Mouse (Mus musculus): ENCODE data around the gene Ccdc80.

The Ccdc80 gene

GRCm38 (mm10) chr16:45093137-45093731 lies at the start of gene Ccdc80:
Ccdc80 (plus strand) TSS chr16:45093402.
- DNase-seq (ENCODE audit: low read depth, low spot score) = peak; percentile 15

DNA sequence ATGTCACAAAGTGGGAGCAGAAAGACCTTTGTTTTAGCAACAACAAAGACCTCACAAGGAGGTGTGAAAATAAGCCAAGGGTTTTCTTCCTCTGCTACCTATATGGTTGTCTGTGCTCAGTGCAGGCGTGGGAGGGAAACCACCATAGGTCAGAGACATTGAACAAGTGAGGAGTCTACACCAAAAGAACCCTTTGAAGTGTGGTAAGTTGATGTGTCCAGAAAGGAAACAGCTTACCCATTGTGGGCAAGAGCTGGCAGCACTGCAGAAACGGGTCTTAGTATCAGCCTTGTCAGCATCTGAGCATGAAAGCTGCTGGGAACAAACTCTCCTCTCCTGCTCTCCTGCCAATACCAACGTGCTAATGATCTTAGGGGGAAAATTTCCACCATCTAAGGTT lies 48.4 kb upstream of the Ccdc80 start:
- DNase-seq (ENCODE audit: low read depth, low spot score) = no peak

DNA sequence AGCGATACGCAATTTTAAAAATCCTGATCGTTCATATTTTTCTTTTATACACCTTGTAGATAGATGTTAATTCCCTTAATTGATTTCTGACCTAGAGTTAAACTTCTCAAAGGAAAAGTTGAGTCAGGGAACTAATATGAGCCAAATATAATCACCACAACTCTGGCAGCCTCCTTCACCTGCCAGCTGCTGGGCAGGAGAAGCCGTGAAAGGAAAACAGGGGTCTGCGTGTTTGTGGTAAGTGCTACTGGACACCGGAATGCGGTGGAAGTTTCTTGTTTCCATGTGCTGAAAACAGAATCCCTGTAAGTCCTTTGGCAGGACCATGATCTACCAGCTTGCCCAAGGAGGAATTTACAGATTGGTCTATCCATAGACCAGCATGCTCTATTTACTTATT lies 36.0 kb upstream of the Ccdc80 start:
- no peak for DNase-seq (ENCODE audit: low read depth, low spot score)

GRCm38 (mm10) chr16:45057922-45058321 lies 35.3 kb upstream of the Ccdc80 start:
- DNase-seq (ENCODE audit: low read depth, low spot score) = no peak

- no peak for DNase-seq (ENCODE audit: low read depth, low spot score)
Observed at GRCm38 (mm10) chr16:45061140-45061539, 32.1 kb upstream of the Ccdc80 start.

DNA sequence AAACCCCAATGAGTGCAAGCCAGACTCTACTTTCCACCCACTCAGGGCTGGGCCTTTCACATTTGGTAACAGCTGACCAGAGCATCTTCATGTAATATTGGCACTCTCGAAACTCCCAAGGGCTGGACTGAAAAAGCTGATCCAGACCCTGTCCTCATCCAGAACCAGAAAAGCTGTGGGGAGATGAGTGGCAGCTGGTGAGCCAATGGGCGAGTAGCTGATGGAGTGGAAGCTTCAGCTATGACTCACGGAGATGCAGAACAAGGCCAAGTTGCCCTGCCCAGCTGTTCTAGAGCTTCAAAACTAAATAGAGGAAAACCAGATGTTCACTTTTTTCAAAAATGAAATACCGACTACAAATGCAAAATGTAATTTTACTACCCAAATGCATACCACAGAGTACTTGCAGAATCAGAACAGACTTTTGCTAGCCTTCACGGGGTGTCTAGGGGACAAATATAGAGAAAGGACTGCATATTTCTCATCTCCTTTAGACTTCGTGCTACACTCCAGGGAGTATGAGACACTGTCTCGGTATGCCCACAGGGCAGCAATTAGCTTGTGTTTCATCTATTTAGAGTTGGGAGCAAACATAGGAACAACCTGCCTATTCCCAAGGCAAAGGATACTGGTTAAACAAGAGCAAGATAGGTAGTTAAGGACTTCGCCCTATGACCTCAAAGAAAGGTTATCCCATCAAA lies 22.7 kb upstream of the Ccdc80 start:
- peak; percentile 35 for DNase-seq (ENCODE audit: low read depth, low spot score)

DNA sequence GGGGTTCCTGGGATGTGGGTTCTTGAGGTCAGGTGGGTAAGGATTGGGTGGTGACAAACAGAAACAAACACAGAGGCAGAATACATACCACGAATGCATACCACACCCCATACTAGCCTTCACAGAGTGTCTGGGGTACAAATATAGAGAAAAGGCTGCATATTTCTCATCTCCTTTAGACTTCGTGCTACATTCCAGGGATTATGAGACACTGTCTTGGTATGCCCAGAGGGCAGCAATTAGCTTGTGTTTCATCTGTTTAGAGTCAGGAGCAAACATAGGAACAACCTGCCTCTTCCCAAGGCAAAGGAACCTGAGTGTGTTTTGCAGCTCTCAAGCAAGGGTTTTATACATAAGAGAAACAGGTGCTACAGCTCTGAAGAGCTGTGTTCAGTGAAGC lies 21.8 kb upstream of the Ccdc80 start:
- DNase-seq (ENCODE audit: low read depth, low spot score) = no peak

- DNase-seq (ENCODE audit: low read depth, low spot score) = no peak
Observed at GRCm38 (mm10) chr16:45077517-45078080, 15.6 kb upstream of the Ccdc80 start.

DNA sequence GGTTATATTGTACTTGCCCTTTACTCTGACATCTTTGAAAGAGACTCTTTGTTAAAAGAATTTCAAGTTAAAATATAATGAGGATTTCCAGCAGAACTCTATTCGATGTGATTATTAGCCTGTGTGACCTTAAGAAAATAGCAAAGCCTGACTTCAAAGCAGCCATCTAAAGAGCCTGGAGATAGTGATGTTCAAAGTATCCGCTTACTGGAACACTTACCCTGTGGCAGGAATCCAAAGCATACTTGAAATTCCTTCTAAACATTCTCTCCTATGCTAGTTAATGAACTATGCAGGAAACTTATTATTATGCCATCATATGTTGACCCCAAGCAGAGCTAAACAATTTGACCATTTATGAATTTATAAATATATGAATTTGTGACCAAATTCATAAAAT lies 13.9 kb upstream of the Ccdc80 start:
- no peak for DNase-seq (ENCODE audit: low read depth, low spot score)

DNA sequence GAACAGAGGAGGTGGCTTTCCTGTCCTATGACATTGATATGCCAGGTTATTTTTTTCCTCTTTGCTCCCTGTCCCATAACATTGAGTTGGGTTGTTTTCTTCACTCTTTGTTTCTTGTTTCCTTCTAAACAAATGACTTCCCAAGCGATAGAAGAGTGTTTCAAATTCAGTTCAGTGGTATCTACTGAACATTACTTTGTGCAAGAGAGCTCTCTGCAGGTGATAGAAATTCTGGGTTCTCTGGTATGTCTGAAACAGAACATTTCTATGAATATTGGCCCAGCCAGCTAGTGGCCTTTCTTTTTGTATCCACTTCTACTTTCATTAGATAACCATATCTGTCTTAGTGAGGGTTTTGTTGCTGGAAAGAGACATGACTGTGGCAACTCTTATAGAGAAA lies 4.4 kb upstream of the Ccdc80 start:
- no peak for DNase-seq (ENCODE audit: low read depth, low spot score)

DNA sequence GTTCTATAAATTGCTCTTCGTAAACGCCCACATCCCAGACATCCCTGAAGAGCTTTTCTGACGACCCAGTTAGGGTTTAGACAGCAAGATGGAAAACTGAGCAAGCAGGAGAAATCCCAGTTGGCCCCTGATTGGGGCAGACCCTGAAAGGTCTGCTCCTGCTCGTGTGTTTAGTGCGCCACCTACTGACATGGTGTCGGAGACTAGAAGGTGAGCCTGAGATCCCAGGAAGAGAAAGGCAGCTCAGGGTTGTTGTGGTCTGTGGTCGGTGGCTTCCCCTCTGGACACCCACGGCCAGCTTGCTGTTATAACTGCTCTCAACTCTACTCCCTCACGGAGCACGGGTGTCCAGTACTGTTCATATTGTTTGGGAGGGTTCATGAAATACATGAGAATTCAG lies 3.2 kb upstream of the Ccdc80 start:
- peak; percentile 78 for DNase-seq (ENCODE audit: low read depth, low spot score)

- peak; percentile 36 for DNase-seq (ENCODE audit: low read depth, low spot score)
Observed at GRCm38 (mm10) chr16:45094136-45094756, 1.0 kb downstream of the Ccdc80 start.

DNA sequence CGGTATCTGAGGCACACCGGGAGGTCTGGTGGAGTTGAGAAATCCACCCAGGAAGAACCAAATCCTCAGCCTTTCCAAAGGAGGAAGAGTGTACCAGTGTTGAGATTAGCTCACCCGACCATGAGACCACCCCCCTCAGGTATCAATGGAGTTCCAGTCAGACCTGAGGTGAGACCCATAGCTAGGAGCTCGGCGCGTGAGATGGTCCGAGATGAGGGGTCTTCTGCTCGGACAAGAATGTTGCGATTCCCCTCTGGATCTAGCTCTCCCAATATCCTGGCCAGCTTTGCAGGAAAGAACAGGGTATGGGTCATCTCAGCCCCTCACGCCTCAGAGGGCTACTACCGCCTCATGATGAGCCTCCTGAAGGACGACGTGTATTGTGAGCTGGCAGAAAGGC lies 1.8 kb downstream of the Ccdc80 start:
- no peak for DNase-seq (ENCODE audit: low read depth, low spot score)

- no peak for DNase-seq (ENCODE audit: low read depth, low spot score)
Observed at GRCm38 (mm10) chr16:45095561-45096482, 2.6 kb downstream of the Ccdc80 start.

DNA sequence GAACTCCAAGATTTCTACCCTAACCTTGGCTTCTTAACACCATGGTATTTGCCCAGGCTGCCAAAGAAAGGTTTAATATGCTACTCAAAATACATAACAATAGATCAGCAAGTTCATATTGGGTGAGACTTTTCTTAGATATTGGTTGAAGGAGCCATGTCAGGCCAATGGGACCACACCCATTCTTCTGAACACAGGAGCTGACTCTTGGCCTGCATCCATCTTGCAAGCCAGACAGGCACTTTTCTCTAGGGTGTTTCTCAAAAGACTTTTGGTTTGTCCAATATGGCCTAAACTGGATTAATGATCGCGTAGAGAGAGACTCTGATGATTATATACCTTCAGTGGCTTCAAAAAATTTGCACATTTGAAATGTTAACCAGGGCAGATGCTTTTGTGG lies 4.3 kb downstream of the Ccdc80 start:
- DNase-seq (ENCODE audit: low read depth, low spot score) = no peak

DNA sequence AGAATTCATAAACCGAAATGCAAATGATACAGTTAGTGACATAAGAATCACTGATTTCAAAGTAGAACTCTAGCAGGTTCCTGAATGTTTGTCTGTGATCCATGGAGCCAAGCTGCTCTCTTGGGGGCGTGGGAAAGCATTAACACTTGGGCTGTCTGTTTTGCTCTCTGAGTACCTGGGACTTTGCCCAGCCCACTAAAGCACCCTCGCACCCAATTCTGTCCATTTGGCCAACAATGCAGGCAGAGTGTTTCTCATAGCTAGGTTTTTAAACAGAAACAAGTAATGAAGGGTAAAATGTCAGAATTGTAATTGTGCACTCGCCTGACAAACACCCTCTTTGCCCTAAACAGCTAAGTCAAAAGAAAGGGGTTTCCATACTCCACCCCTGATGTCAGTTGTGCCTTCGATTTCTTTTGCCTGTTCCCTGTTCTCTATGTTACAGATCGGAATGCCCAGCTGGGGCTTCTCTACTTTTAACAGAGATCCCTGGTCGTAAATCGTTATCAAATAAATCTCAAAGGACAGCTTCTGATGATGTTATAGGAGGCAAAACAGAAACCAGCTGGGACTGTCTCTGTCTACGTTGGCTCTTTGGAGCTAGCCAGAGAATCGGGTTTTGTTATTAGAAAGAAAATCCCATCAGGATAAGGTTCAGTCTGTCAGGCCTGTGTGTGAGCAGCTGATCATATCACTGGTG lies 5.1 kb downstream of the Ccdc80 start:
- no peak for DNase-seq (ENCODE audit: low read depth, low spot score)

DNA sequence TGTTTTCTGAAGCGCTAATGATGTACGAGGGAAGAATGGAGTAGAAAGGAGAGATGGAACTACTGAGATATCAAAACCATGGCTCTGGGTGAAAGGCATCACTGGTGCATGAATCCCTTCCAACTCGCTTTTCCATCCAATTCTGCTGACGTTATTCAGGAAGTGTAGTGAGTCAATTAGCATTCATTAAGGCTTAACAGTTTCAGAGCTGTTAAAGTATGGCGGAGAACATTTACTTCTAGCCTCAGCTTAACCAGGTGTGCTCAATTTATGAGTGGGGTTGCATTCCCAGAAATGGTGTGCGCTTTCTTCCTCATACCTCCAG lies 5.6 kb downstream of the Ccdc80 start:
- peak; percentile 15 for DNase-seq (ENCODE audit: low read depth, low spot score)

GRCm38 (mm10) chr16:45100892-45101291 lies 7.7 kb downstream of the Ccdc80 start:
- DNase-seq (ENCODE audit: low read depth, low spot score) = no peak

GRCm38 (mm10) chr16:45104993-45105392 lies 11.8 kb downstream of the Ccdc80 start:
- DNase-seq (ENCODE audit: low read depth, low spot score) = peak; percentile 82

DNA sequence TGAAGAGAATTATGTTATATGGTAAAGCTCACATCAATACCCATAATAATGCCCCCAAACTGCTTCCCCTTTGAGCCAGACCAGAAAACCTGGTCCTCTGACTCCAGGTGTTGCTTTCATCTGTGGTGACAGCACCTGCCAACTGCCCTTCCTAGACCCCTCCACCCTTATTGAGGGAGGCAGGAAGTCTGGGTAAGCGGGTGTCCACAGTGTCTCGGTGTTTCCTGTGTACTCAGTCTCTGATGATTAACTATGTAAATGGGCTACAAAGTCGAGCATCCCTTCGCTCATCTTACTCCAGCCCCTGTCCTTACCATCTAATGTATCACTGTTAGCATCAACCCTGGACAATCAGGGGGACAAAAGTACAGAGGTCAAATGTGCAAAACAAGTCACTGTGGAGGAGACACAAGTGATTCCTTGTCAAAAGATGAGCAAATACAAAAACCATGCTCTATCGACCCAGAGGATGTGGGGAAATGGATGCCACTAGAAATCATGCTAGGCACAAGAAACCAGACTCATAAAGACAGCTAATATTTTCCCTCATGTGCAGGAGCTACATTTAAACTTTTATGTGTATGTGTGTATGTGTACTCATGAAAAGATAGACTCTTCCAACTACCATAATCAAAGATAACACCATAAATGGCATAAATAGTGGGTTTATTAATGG lies 15.1 kb downstream of the Ccdc80 start:
- no peak for DNase-seq (ENCODE audit: low read depth, low spot score)

DNA sequence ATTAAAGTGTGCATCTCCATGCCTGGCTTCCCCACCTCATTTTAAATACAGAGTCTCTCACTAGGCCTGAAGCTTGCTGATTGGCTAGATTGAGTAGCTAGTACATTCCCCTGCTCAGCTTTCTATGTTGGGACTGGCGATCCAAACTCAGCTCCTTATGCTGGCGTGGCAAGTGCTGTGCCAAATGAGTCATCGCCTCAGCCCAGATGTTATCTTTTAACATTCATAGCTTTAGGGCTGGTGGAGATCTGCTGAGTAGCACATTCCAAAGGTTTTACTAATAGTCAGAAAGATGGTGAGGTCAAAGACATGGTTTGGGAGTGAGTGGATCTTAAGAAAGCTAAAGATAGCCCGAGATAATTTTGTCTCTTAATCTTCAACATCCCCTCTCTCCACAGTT lies 17.3 kb downstream of the Ccdc80 start:
- peak; percentile 68 for DNase-seq (ENCODE audit: low read depth, low spot score)
